Mouse (Mus musculus): Measurements from ENCODE around the gene Golga7b.

- TF ChIP-seq CTCF (IDR thresholded peaks at IDR 0.05) (no peak), POLR2A (IDR thresholded peaks at IDR 0.05; ENCODE audit: insufficient read depth, low read depth, low read length) (no peak), EP300 (IDR thresholded peaks at IDR 0.05; ENCODE audit: insufficient read depth, low read depth, low read length) (no peak)
These were observed 9.6 kb upstream of the Golga7b start for GRCm38 (mm10) chr19:42237602-42238340.

Measured in heart, adult 2 months (tissue).